Mouse (Mus musculus): ENCODE results near the gene Isoc2a.

DNA sequence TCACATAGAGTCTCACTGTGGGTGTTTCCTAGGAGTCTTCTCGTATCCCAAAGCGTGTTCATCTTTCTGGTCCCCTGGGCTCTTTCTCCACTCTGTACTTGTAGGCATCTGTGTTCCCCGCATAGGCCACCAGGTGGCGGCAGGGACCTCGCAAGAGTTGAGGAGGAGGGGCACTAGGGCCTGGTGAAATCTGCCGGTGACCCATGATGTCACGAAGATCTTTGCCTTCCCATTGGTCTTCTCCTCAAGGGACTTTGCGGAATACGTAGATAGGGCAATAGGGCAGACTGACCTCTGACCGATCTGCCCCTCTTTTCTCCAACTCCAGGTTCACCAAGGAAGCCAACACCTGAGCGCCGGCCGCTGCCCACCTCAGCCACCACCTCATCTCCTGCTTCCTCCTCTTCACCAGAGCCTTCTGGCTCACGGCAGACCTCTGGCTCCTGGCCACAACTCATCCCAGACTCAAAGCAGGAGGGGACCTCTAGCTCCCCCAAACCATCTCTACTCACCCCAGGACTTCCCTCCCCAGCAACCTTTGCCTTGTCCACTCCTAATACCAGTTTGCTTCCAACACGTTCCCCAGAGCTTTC, 66.4 kb downstream of the Isoc2a start:
- TF ChIP-seq CTCF (IDR thresholded peaks at IDR 0.05; ENCODE audit: extremely low read depth, insufficient read depth, low read length) (peak; percentile 87), POLR2A (IDR thresholded peaks at IDR 0.05; ENCODE audit: extremely low read depth, insufficient read depth, low read length) (no peak)

Data from cortical plate, adult 2 months (tissue).